Mouse (Mus musculus) olfactory bulb, adult 2 months (tissue): ENCODE data around the gene Grm3. TPM values are rescaled to one million over a fixed set of nuclear protein-coding genes. Genes with fewer than 3 reads are reported as not detected.

ENCODE experiments used
- H3K27ac ChIP-seq: fragments of 200-500 bp; 2 replicates; pipeline ENCODE4 v1.5.1; 2012; ENCODE audit warnings: low read depth, low read length; ENCODE audit not compliant: insufficient read depth
- H3K4me1 ChIP-seq: fragments of 200-500 bp; 2 replicates; pipeline ENCODE4 v1.6.1; 2012; ENCODE audit warnings: low read length; ENCODE audit not compliant: control insufficient read depth, insufficient read depth
- H3K4me3 ChIP-seq: fragments of 200-500 bp; 2 replicates; pipeline ENCODE4 v1.5.1; 2012; ENCODE audit warnings: mild to moderate bottlenecking, low read depth, low read length, moderate library complexity; ENCODE audit not compliant: insufficient read depth
- CTCF ChIP-seq: fragments of 200-500 bp; IDR thresholded peaks from 2 replicates; pipeline ENCODE4 v1.5.1; 2012; ENCODE audit warnings: low read depth, mild to moderate bottlenecking, low read length, moderate library complexity; ENCODE audit not compliant: insufficient read depth
- POLR2A ChIP-seq: fragments of 200-500 bp; IDR thresholded peaks from 2 replicates; pipeline ENCODE4 v1.6.1; 2012; ENCODE audit warnings: mild to moderate bottlenecking, low read depth, low read length, moderate library complexity; ENCODE audit not compliant: insufficient read depth
- WGBS: fragments of 180-500 bp; shearing (Covaris S2); methylation state at CpG from one replicate; pipeline ENCODE4 v1.1.7; 2018; 5-methylcytosine and 5-hydroxymethylcytosine counted together
- polyA plus RNA-seq: library from polyadenylated mRNA; stranded (reverse); fragments of >200 nt; gene quantifications from 2 replicates; pipeline ENCODE4 v1.2.4, GENCODE M21; 2012; ENCODE audit warnings: low replicate concordance; ENCODE audit not compliant: missing spikeins, insufficient read depth, insufficient read length

Gene Grm3
- polyA plus RNA-seq, 1 experiment = not detected

- WGBS = 18% methylated on average over 9 of the region's 9 CpGs
- TF ChIP-seq CTCF (no peak), POLR2A (no peak)
- Histone ChIP-seq H3K27ac (peak overlapping the region; percentile 35; the same call in 1 of the 2 replicates), H3K4me1 (no peaks in the 10 kb centered on the region; the same call in 1 of the 2 replicates), H3K4me3 (no peak overlapping the region)
Observed at GRCm38 (mm10) chr5:9661870-9662589, 62.9 kb downstream of the Grm3 start.

DNA sequence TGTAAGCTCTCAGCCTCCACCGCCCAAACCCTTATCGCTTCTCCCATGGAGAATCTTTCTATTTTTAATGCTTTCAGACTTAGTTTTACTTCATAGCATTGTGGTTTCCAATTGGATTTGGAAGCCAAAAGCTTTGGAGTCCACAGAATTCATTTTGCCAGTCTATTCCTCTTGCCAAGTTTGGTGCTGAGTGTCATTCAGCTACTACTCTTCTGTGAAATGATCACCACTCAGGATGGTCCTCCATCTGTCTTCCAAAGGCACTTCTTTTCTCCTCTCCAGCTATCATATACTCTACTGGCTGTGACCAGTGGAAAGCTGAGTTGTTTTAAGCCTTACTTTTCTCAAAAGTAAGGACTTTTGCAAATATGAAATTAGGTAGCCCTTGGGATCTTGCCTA, 86.4 kb downstream of the Grm3 start:
- 87% methylated on average over 2 of the region's 2 CpGs for whole genome bisulfite sequencing

GRCm38 (mm10) chr5:9627220-9627619, 97.8 kb downstream of the Grm3 start:
- H3K4me3 ChIP-seq = no peak overlapping the region
- WGBS = 54% methylated on average over 2 of the region's 2 CpGs
- TF ChIP-seq POLR2A (no peak), CTCF (no peak)
- no peak overlapping the region for H3K27ac ChIP-seq
- no peaks in the 10 kb centered on the region for H3K4me1 ChIP-seq

More for the DNA sequence above, 86.4 kb downstream of the Grm3 start:
- TF ChIP-seq POLR2A = no peak
- no peak for TF ChIP-seq CTCF
- H3K4me3 ChIP-seq = no peak overlapping the region
- no peaks in the 10 kb centered on the region for H3K4me1 ChIP-seq
- H3K27ac ChIP-seq = no peak overlapping the region

- no peak overlapping the region for H3K27ac ChIP-seq
- TF ChIP-seq POLR2A (no peak), CTCF (no peak)
- H3K4me3 ChIP-seq = no peak overlapping the region
- no peaks in the 10 kb centered on the region for H3K4me1 ChIP-seq
- 63% methylated on average over 4 of the region's 4 CpGs for WGBS
Observed at GRCm38 (mm10) chr5:9624396-9624795, 100.6 kb downstream of the Grm3 start.

- 1% methylated on average over 4 of the region's 4 CpGs for WGBS
- H3K27ac ChIP-seq = no peak overlapping the region
Observed at GRCm38 (mm10) chr5:9623095-9623459, 101.9 kb downstream of the Grm3 start.

GRCm38 (mm10) chr5:9622264-9623094, 102.5 kb downstream of the Grm3 start:
- TF ChIP-seq POLR2A (no peak), CTCF (no peak)
- no peaks in the 10 kb centered on the region for H3K4me1 ChIP-seq
- WGBS = 51% methylated on average over 4 of the region's 4 CpGs

More at GRCm38 (mm10) chr5:9623095-9623459, 101.9 kb downstream of the Grm3 start:
- Histone ChIP-seq H3K4me3 (no peak overlapping the region), H3K4me1 (no peaks in the 10 kb centered on the region)
- TF ChIP-seq POLR2A (no peak), CTCF (no peak)

DNA sequence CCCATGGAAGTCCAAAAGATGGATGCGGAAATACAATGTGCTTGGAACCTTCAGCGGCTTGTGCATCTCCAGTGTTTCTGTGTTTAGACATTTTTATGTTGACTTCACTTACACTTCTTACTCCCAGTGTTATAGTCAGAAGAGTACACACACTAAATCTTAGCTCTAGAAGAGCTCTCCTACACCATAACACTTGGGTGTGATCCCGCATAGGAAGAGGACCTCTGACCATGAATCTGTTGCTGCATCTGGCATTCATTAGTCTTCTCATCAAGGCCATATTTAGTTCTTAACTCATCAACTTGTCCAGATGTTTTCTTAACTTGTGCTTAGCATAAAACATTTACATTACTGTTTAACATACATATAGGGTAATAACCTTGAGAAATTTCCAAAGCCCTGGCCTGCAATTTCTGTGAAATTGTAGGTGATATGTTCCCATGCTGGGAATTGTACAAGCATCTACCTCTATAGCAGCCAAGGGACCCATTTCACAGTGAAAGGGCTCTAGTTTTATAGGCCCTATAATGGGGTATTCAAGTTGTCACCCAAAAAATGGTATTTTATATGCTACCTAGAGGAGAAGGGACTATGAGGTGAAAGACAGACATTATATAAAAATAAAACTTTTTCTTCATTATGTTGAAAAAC, 103.4 kb downstream of the Grm3 start:
- WGBS = 95% methylated on average over 3 of the region's 3 CpGs
- Histone ChIP-seq H3K27ac (no peak overlapping the region), H3K4me3 (no peak overlapping the region), H3K4me1 (no peaks in the 10 kb centered on the region)
- TF ChIP-seq POLR2A (no peak), CTCF (no peak)

More at GRCm38 (mm10) chr5:9622264-9623094, 102.5 kb downstream of the Grm3 start:
- Histone ChIP-seq H3K27ac (no peak overlapping the region), H3K4me3 (no peak overlapping the region)

DNA sequence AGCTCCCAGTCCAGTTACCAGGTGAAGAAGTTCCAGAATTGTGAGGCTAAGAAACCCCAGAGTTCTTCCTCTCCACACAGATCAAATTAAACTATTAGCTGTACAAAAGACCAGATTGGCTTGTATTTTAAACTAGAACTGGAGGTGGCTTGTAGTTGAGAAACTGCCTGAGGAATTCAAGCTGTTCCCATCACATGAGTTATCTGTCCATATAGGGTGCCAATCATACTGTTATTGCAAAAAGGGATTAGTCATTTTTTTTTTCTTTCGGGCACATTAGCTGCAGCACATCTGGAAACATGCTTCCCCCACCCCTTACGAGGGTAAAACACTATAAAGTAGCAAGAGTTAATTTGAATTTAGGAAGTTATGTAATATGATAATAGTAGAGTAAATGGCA, 145.9 kb downstream of the Grm3 start:
- 66% methylated on average over 2 of the region's 2 CpGs for WGBS
- Histone ChIP-seq H3K4me3 (no peak overlapping the region), H3K4me1 (no peaks in the 10 kb centered on the region), H3K27ac (no peak overlapping the region)
- TF ChIP-seq POLR2A = no peak
- no peak for TF ChIP-seq CTCF

DNA sequence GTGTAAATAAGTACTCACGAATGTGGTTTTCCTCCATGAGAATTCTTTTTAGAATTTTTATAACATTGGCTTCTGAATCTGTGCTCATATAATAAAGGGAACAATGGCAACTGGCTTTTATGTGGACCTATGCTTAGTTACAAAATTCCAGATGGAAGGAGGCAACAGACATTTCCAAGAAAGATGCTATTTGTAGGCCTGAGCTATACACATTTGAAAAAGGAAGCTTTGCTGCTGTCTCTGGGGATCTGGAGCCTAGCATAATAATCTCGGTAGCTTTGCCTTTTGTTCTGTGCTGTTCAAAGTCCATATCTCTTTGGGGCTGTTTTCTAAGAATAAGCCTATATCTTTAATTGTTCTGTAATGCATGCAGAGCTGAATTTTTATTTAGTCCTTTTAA, 146.4 kb downstream of the Grm3 start:
- Histone ChIP-seq H3K4me3 (no peak overlapping the region), H3K4me1 (no peaks in the 10 kb centered on the region), H3K27ac (no peak overlapping the region)
- no peak for TF ChIP-seq POLR2A
- no peak for TF ChIP-seq CTCF
- 70% methylated on average over 2 of the region's 2 CpGs for WGBS
